Mouse (Mus musculus) neural tube, embryonic 15.5 days (tissue): ENCODE results near the gene Zdhhc23. TPM values are rescaled to one million over a fixed set of nuclear protein-coding genes. Genes with fewer than 3 reads are reported as not detected.

ENCODE experiments used
- ATAC-seq: fragments of 200-750 bp; cut with Nextera tagmentation; 2 replicates; pipeline ENCODE4 v1.8.0; 2017; ENCODE audit warnings: mild to moderate bottlenecking, moderate TSS enrichment, moderate library complexity; ENCODE audit not compliant: low FRiP score
- H3K27ac ChIP-seq: fragments of 300-500 bp; sonication (generic); replicated peaks from 2 replicates; pipeline ENCODE4 v1.5.1; 2015; ENCODE audit warnings: mild to moderate bottlenecking, inconsistent platforms
- H3K27me3 ChIP-seq: fragments of 300-500 bp; sonication (generic); replicated peaks from 2 replicates; pipeline ENCODE4 v1.6.1; 2015; ENCODE audit warnings: inconsistent platforms
- H3K36me3 ChIP-seq: fragments of 300-500 bp; sonication (generic); 2 replicates; pipeline ENCODE4 v1.6.1; 2015; ENCODE audit warnings: inconsistent platforms
- H3K4me1 ChIP-seq: fragments of 300-500 bp; sonication (generic); 2 replicates; pipeline ENCODE4 v1.6.1; 2015; ENCODE audit warnings: inconsistent platforms
- H3K4me2 ChIP-seq: fragments of 300-500 bp; sonication (generic); 2 replicates; pipeline ENCODE4 v1.6.1; 2015; ENCODE audit warnings: inconsistent platforms, mild to moderate bottlenecking, moderate library complexity
- H3K4me3 ChIP-seq: fragments of 300-500 bp; sonication (generic); replicated peaks from 2 replicates; pipeline ENCODE4 v1.5.1; 2015; ENCODE audit warnings: mild to moderate bottlenecking, inconsistent platforms
- H3K9ac ChIP-seq: fragments of 300-500 bp; sonication (generic); replicated peaks from 2 replicates; pipeline ENCODE4 v1.6.1; 2015; ENCODE audit warnings: mild to moderate bottlenecking, inconsistent platforms
- H3K9me3 ChIP-seq: fragments of 300-500 bp; sonication (generic); replicated peaks from 2 replicates; pipeline ENCODE4 v1.6.1; 2016; ENCODE audit warnings: inconsistent platforms
- WGBS: fragments of 180-500 bp; shearing (Covaris S2); methylation state at CpG from one replicate; pipeline ENCODE4 v1.1.7; 2015; ENCODE audit warnings: mixed read lengths; 5-methylcytosine and 5-hydroxymethylcytosine counted together
- polyA plus RNA-seq: library from polyadenylated mRNA; unstranded; fragments of >200 nt; fragmentation: Nextera tagmentation; extraction: Ambion mirVana; gene quantifications from 2 replicates; pipeline ENCODE4 v1.2.1, GENCODE M21; 2015

Zdhhc23 gene
- polyA plus RNA-seq, 1 experiment from 2014 or later: 3.4 TPM

DNA sequence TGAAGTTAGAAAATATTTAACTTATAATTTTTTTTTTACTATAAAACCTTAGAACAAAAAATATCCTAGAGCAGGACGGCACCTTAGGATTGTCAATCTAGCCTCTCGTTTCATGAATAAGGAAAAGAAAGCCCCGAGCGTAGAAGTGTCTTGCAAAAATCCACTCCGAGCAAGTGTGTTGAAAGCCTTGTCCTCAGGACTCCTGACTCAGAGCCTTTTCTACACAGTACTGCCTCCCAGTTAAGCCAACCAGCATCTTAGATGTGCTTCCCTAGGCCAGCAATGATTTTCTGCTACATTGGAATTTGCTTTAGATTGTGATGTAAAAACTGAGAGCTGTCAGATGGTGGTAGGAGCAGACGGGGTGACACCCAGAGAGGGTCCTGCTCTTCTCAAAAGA lies 46.5 kb downstream of the Zdhhc23 start:
- Histone ChIP-seq H3K9ac (no peak overlapping the region), H3K4me1 (peaks cover 15% of the 10 kb centered on the region), H3K4me3 (no peak overlapping the region), H3K9me3 (no peaks in the 10 kb centered on the region), H3K27me3 (no peaks in the 10 kb centered on the region), H3K36me3 (no peaks in the 10 kb centered on the region), H3K4me2 (no peak overlapping the region), H3K27ac (no peak overlapping the region)
- no peak for ATAC-seq
- 91% methylated on average over 6 of the region's 6 CpGs for WGBS

GRCm38 (mm10) chr16:43932319-43932718 lies 47.3 kb downstream of the Zdhhc23 start:
- 82% methylated on average over 7 of the region's 7 CpGs for WGBS

DNA sequence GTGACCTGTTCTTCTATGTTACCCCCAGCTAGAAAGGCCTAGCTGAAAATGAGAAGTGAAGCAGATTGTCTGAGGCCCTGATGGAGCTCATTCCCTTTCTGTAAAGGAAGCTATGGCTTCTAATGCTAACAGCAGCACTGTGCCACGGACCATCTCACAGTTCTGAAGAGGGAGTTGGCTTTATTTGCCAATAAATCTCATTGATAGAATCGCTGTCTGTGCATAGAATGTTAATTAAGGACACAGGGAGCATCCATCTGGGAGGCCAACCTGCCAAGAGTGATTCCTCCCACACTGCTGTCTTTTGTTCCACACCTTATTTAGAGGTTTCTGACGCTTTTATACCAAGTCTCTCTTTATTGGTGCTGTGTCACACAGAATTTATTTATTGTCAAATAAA lies 48.1 kb downstream of the Zdhhc23 start:
- H3K27ac ChIP-seq: peak overlapping the region; percentile 73
- H3K36me3 ChIP-seq: no peaks in the 10 kb centered on the region
- 12% methylated on average over 3 of the region's 3 CpGs for WGBS
- H3K4me3 ChIP-seq: no peak overlapping the region
- H3K9ac ChIP-seq: no peak overlapping the region
- peak; percentile 85 for ATAC-seq
- no peaks in the 10 kb centered on the region for H3K9me3 ChIP-seq
- H3K27me3 ChIP-seq: no peaks in the 10 kb centered on the region
- H3K4me2 ChIP-seq: no peak overlapping the region
- H3K4me1 ChIP-seq: peaks cover 15% of the 10 kb centered on the region

More at GRCm38 (mm10) chr16:43932319-43932718, 47.3 kb downstream of the Zdhhc23 start:
- Histone ChIP-seq H3K36me3 (no peaks in the 10 kb centered on the region), H3K4me1 (peaks cover 15% of the 10 kb centered on the region), H3K4me3 (no peak overlapping the region), H3K9ac (no peak overlapping the region), H3K4me2 (no peak overlapping the region), H3K27me3 (no peaks in the 10 kb centered on the region), H3K27ac (peak overlapping the region; percentile 30; the same call in 1 of the 2 replicates), H3K9me3 (no peaks in the 10 kb centered on the region)
- ATAC-seq: no peak

GRCm38 (mm10) chr16:43930577-43930976 lies 49.0 kb downstream of the Zdhhc23 start:
- Histone ChIP-seq H3K4me1 (peaks cover 15% of the 10 kb centered on the region), H3K36me3 (no peaks in the 10 kb centered on the region), H3K4me2 (no peak overlapping the region), H3K27me3 (no peaks in the 10 kb centered on the region), H3K9me3 (no peaks in the 10 kb centered on the region), H3K27ac (no peak overlapping the region), H3K4me3 (no peak overlapping the region), H3K9ac (no peak overlapping the region)
- ATAC-seq: no peak

DNA sequence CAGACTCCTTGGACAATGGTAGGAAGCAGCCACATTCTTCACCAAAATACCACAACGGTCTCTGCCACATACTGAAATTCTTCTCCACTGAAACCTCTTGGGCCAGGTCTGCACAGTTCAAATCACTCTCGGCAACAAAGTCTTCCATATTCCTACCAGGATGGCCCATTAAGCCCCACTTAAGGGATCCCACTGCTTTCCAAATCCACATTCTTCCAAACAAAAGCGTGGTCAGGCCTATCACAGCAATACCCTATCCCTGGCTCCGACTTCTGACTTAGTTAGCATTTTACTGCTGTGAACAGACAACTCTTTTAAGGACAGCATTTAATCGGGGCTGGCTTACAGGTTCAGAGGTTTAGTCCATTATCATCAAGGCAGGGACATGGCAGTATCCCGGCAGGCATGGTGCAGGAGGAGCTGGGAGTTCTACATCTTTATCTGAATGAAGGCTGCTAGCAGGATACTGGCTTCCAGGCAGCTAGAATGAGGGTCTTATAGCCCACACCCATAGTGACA lies 53.2 kb downstream of the Zdhhc23 start, which contains the start of gene Qtrt2:
Qtrt2 (minus strand) TSS at position 469 of the 519 bp plus-strand sequence.
- Histone ChIP-seq H3K9me3 (no peaks in the 10 kb centered on the region), H3K27me3 (no peaks in the 10 kb centered on the region), H3K4me2 (no peak within 1 kb of the TSS), H3K9ac (no peak within 1 kb of the TSS), H3K4me3 (no peak within 1 kb of the TSS), H3K36me3 (no peaks in the 10 kb centered on the region), H3K27ac (no peak within 1 kb of the TSS), H3K4me1 (peaks cover 4% of the 10 kb centered on the region)
- 41% methylated on average over 6 of the region's 6 CpGs for WGBS
- ATAC-seq: no peak

GRCm38 (mm10) chr16:43925846-43926245 lies 53.7 kb downstream of the Zdhhc23 start:
- Histone ChIP-seq H3K4me1 (no peaks in the 10 kb centered on the region), H3K27me3 (no peaks in the 10 kb centered on the region), H3K27ac (no peak overlapping the region), H3K36me3 (no peaks in the 10 kb centered on the region), H3K4me2 (no peak overlapping the region), H3K9ac (no peak overlapping the region), H3K9me3 (no peaks in the 10 kb centered on the region), H3K4me3 (no peak overlapping the region)
- no peak for ATAC-seq
- WGBS: 94% methylated on average over 1 of the region's 1 CpGs

GRCm38 (mm10) chr16:43925001-43925558 lies 54.5 kb downstream of the Zdhhc23 start:
- Histone ChIP-seq H3K4me2 (no peak overlapping the region), H3K27me3 (no peaks in the 10 kb centered on the region), H3K4me3 (no peak overlapping the region), H3K4me1 (no peaks in the 10 kb centered on the region), H3K27ac (peak overlapping the region; percentile 13; the same call in 1 of the 2 replicates), H3K36me3 (no peaks in the 10 kb centered on the region), H3K9ac (no peak overlapping the region), H3K9me3 (no peaks in the 10 kb centered on the region)
- no peak for ATAC-seq
- WGBS: 48% methylated on average over 6 of the region's 6 CpGs

GRCm38 (mm10) chr16:43922630-43923029 lies 57.0 kb downstream of the Zdhhc23 start:
- Histone ChIP-seq H3K9ac (no peak overlapping the region), H3K4me2 (no peak overlapping the region), H3K4me1 (no peaks in the 10 kb centered on the region), H3K36me3 (no peaks in the 10 kb centered on the region), H3K27me3 (no peaks in the 10 kb centered on the region), H3K9me3 (no peaks in the 10 kb centered on the region), H3K4me3 (no peak overlapping the region), H3K27ac (no peak overlapping the region)
- 76% methylated on average over 3 of the region's 3 CpGs for WGBS
- ATAC-seq: no peak

GRCm38 (mm10) chr16:43922024-43922423 lies 57.6 kb downstream of the Zdhhc23 start:
- Histone ChIP-seq H3K36me3 (no peaks in the 10 kb centered on the region), H3K9me3 (no peaks in the 10 kb centered on the region), H3K27me3 (no peaks in the 10 kb centered on the region), H3K4me2 (no peak overlapping the region), H3K27ac (no peak overlapping the region), H3K4me3 (no peak overlapping the region), H3K9ac (no peak overlapping the region), H3K4me1 (no peaks in the 10 kb centered on the region)
- 78% methylated on average over 2 of the region's 2 CpGs for WGBS
- ATAC-seq: no peak

GRCm38 (mm10) chr16:43918867-43919266 lies 60.7 kb downstream of the Zdhhc23 start:
- Histone ChIP-seq H3K9me3 (no peaks in the 10 kb centered on the region), H3K27ac (no peak overlapping the region), H3K27me3 (no peaks in the 10 kb centered on the region), H3K4me3 (no peak overlapping the region), H3K4me1 (no peaks in the 10 kb centered on the region), H3K9ac (no peak overlapping the region), H3K4me2 (no peak overlapping the region), H3K36me3 (no peaks in the 10 kb centered on the region)
- no peak for ATAC-seq
- WGBS: 88% methylated on average over 3 of the region's 3 CpGs
